Mouse (Mus musculus) layer of hippocampus, postnatal 14 days (tissue): ENCODE results near the gene Tppp3. TPM values are rescaled to one million over a fixed set of nuclear protein-coding genes. Genes with fewer than 3 reads are reported as not detected.

Source experiments
- DNase-seq, 2 experiments: peaks; one replicate each; pipeline ENCODE4 v3.0.0; 2021 to 2022; ENCODE audit warnings: low spot score in 2 of 2, mixed read lengths in 1 of 2
- long read RNA-seq, 2 experiments: library from polyadenylated mRNA; stranded (forward); transcript quantifications; one replicate each; pipeline ENCODE4 v2.0.0; 2021
- total RNA-seq, 2 experiments: library from RNA; stranded (reverse); gene quantifications; 2 replicates each; pipeline ENCODE4 v1.2.3; 2021

Tppp3 gene
- 10 to 100 TPM; 29.0 to 30.2 TPM for total RNA-seq
- long read RNA-seq, experiment 1, transcript Tppp3-201 (4 exons, 1,127 nt): major isoform, 8 of 8 reads
- long read RNA-seq, experiment 1, partial matches to known transcripts: 0 of 8 reads
- long read RNA-seq, experiment 1, other reads (novel, unspliced or antisense): 0 of 8 reads
- long read RNA-seq, experiment 2, transcript Tppp3-201 (4 exons, 1,127 nt): major isoform, 14 of 15 reads
- long read RNA-seq, experiment 2, partial matches to known transcripts: 0 of 15 reads
- long read RNA-seq, experiment 2, other reads (novel, unspliced or antisense): 1 of 15 reads

- DNase-seq: peak; percentile 72 to 73
These were observed at the start of gene Tppp3 for GRCm38 (mm10) chr8:105471314-105472015. Gene Tppp3 (minus strand): TSS chr8:105471526.

DNA sequence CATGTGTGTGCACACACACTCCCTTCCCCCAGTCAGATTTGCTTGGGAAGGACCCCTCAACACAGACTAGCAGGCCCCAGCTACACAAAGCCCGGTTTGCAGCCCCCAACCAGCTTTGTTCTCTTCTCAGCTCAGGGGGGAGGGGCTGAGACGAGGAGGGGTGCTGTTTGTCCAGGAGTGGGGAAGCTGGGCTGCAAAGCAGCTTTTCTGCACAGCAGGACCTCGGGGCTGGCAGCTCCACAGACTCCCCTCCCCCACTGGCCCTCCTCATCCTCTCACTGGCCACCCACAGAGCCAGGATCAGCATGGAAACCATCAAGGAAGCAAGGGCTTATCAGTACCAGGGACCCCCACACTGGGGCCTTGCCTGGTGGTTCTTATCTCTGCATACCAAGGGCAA lies 49.7 kb upstream of the Tppp3 start:
- DNase-seq: no peak

- DNase-seq: no peak
These were observed 49.2 kb upstream of the Tppp3 start for GRCm38 (mm10) chr8:105520521-105520920.

DNA sequence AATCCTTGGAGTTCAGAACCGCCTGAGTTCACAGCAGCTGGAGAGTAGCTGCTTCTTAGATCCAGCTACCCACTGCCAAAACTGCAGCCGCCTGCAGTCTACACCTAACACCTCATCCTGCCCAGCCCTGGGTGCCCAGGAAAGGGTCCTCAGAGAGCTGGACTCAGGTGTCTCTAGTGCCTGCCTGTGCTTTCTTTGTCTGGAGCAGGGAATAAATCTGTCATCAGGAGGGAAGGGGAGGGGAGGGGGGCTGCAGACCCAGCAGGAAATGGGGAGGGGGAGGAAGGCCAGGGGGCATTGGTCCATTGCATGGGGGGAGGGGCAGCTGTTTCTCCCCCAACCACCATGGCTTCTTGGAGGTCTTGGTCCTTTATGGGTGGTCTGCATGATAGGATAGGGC lies 48.3 kb upstream of the Tppp3 start:
- DNase-seq: no peak

DNA sequence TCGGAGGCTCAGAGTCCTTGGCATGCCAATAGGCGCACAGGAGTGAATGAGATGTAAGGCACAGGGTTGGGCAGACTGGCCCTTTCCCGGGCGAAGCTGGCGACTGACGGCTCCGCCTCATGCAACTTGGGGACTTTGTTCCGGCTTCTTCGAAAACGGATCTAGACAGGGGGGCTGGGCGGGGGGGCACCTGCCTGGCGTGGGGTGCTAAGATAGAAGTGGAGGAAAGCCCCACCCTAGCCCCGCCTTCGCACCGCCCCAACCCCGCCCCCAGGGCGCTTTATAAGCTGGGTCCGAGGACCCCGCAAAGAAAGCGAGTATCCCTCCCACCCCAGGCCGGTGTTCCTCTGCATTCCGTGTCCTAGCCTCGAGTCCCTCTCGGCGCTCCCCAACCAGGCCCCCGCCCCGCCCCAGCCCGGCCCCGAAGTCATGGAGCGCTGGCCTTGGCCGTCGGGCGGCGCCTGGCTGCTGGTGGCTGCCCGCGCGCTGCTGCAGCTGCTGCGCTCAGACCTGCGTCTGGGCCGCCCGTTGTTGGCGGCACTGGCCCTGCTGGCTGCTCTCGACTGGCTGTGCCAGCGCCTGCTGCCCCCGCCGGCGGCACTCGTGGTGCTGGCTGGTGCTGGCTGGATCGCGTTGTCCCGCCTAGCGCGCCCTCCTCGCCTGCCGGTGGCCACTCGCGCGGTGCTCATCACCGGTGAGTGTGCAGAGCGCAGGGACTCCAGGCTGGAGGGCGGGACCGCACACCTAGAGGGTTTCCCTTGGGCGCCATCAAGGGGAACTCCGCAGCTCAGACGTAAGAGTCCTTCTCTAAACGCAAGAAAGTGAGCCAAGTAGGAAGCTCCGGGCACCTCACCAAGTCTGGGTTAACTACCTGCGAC lies 47.3 kb upstream of the Tppp3 start, which contains the start of gene Hsd11b2:
Gene Hsd11b2, plus strand, starts transcription at position 320 of the 878 bp plus-strand sequence.
- DNase-seq: peak; percentile 26 to 35

GRCm38 (mm10) chr8:105517346-105517745 lies 46.0 kb upstream of the Tppp3 start:
- no peak for DNase-seq

GRCm38 (mm10) chr8:105516018-105516645 lies 44.8 kb upstream of the Tppp3 start:
- peak; percentile 74 to 79 for DNase-seq

DNA sequence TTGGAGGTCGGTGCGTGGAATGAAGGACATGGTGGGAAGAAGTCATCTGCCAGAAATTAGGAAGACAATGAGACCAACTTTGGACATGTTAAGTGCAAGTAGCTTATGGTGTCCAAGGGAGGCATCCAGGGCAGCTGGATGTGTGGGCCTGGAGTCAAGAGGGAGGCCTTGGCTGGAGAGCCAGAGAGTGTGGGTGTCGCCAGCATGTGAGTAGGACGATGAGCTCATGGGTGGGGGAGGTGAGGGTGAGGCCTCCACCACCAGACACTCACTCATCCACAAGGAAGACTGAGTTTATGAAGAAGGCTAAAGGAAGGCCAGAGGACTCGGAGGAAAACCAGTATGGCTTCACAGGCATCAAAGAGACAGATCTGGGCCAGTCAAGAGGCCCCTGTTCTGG lies 43.3 kb upstream of the Tppp3 start:
- no peak for DNase-seq

DNA sequence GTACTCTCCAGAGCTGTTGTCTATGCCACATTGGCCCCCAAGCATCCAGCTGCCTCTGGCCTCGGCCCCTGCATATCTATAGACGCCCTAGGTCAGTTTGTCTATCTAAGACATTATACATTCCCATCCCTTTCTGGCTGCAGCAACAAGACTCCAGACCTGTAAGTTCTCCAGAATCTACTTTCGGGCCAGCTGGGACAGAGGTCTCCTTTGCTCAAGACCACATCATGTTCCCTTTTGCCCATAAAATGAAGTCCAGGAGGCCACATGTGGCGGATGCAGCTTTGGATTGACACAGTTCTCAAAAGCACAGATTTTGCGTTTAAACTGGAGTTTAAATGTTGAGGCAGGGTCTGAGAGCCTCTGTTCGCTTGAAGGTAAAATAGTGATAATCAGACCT lies 42.9 kb upstream of the Tppp3 start:
- DNase-seq: no peak

DNA sequence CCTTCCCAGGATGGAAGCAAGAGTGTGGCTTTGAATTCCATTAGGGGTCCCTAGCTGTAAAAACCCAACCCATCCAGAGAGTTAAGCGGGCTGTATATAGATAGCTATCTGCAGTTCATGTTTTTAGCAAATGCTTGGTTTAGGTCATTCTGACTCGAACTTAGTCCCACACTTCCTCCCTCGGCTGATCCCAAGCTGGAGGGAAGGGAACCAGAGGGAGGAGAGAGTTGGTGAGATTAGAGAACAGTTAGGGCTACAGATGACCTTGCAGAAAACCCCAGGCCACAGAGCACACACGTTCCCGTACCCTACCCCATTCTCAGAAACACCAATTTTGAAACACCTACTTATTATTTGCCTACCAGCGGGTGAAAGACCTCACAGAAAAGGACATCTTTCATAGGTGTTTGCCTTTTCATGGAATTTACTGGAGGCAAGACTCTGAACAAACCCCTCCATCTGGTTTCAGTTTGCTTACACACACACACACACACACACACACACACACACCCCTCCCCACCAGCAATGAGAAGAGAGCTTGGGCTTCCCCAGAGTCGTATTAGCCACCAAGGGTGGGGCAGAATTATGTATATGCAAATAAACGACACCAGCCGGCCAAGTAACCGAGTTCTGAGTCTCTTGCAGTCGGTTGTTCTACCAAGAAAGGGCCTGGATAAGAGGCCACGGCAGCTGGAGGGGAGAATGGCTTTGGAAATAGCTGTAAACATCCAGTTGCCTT lies 38.8 kb upstream of the Tppp3 start:
- no peak for DNase-seq

- no peak for DNase-seq
These were observed 37.4 kb upstream of the Tppp3 start for GRCm38 (mm10) chr8:105508758-105509157.

DNA sequence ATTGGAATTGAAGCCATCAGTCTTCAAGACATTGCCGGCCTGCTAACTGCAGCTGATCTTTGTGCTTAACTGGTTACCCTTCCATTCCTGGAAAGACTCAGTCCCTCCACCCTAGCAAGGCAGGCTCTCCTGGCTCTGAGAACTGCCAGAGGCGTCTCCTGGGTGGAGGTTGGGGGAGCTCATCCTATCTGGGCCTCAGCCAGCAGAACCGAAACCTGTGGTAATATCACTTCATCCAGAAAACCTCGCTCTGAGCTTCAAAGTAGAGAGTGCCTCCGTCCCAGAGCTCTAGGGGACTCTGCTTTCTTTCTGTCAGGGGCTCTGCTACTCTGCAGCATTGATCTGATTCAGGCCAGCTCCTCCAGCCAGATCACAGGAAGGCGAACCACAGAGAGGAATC lies 35.7 kb upstream of the Tppp3 start:
- no peak for DNase-seq

DNA sequence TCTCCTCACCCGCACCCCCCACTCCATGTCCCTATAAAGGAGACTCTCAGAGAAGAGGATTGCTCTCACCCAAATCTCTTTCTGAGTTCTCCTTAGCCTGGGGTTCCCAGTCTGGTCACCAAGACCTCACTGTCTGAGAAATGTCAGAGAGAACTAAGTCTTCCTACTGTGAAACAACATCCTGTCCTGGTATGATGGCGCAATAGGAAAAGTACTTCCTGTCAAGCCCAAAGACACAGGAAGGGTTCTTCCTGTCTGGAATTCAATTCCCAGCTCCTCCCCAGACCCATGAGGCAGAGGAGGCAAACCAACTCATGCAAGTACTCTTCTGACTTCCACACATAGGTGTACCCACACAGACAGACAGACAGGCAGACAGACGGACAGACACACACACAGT lies 33.3 kb upstream of the Tppp3 start:
- DNase-seq: no peak

DNA sequence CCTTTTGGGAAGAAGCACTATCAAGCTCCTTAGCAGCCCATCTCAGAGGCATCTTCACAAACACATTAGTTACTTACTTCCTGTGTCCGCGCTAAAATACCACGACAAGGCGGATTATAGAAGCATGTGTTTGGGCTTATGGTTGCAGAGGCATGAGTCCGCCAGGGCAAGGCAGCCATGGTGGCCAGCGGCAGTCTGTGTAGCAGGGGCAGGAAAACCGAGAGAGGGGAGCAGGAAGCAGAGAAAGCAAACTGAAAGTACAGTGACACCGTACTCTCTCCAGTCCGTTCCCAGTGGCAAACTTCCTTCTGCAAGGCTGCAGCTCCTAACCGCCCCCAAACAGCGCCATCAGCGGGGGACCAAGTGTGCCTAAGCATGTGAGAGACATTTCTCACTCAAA lies 28.5 kb upstream of the Tppp3 start:
- DNase-seq: no peak

DNA sequence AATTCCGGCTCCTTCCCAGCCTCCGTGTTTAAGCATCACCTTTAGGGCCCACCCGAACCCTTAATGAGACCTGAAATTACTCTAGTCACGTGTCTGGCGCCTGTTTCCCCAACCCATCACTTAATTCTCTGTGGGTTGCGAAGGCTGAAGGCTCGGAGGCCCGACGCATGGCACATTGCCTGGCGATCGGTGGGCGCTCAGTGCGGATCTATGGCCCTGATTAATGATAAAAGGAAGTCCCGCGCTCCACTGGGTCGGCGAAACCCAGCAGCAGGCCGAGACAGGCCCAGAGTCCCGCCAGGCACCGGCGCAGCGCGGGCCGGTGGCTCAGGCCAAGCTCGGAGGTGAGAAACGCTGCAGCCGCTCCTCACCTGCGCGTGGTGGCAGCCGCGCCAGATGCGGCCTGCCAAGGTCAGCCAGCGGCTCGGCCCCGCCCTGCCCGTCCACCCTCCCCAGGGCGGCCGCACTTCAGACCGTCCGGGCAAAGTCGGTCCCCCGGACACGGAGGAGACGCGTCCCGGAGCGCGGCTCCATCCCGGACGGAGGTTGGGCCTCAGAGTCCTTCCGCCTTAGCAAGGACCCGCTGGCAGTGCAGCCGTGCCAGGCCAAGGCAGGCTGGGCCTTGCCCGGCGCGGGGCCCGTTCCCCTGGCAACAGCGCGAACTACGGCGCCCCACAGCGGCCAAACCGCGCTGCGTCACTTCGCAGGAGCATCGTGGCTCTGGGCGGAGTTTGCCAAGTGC lies 25.3 kb upstream of the Tppp3 start, which contains the start of gene Zdhhc1:
Gene Zdhhc1, minus strand, starts transcription at position 464 of the 742 bp plus-strand sequence.
- peak; percentile 82 for DNase-seq

- DNase-seq: no peak
These were observed 24.3 kb upstream of the Tppp3 start for GRCm38 (mm10) chr8:105495350-105496302.

DNA sequence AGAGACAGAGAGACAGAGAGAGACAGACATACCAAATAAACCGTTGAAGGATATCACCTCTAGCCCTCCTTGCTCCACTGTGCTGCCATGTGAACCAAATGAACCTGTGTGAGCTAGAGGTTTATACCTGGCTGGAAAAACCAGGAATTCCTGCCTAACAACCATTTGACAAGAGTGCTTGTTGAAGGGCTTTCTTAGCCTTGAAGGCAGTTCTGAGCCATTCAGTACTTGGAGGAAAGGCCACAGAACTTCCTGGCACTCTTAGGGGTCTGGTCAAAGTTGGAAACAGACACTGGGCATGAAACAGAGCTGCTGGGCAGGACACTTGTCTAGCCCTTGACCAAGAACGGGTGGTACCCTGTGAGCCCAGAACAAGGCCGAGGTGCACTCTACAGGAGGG lies 23.2 kb upstream of the Tppp3 start:
- no peak for DNase-seq

DNA sequence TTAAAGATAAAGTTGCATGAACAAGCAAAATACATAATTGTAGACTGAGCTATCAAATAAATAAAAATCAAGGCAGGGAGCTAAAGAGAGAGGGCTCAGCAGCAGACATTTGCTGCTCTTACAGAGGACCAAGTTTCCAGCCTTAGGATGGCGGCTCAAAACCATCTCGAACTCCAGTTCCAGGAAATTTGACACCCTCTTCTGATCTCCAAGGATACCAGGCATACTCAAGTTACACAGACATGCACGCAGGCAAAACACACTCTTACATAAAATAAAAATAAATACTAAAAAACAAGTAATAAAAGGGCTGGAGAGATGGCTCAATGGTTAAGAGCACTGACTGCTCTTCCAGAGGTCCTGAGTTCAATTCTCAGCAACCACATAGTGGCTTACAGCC lies 22.2 kb upstream of the Tppp3 start:
- DNase-seq: no peak

DNA sequence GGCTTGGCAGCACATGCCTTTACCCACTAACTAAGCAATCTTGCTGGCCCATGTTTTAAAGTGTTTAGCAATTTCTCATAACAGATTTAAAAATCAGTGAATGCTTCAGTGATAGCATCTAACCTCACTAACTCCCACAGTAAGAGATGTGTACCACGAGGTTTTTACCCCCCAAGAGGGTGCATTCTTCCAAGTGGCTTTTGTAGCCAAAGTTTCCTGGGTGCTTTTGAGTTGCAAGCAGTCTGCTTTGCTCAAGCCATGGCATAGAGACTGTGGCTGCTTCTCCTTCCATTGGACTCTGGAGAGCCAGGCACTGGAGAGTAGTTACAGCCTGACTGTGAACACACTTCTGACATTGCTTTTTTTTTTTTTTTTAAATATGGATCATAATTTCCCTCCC lies 18.0 kb upstream of the Tppp3 start:
- DNase-seq: no peak
